Mouse (Mus musculus): Measurements from ENCODE around the gene Ckap5.

- TF ChIP-seq CTCF (IDR thresholded peaks at IDR 0.05; ENCODE audit: low read depth) (no peak), EP300 (optimal IDR thresholded peaks at IDR 0.05) (no peak)
Measured at GRCm38 (mm10) chr2:91498093-91498719, 28.4 kb upstream of the Ckap5 start.

Data from stomach, postnatal 0 days (tissue).